Mouse (Mus musculus): Measurements from ENCODE around the gene Terf2ip. TPM values are rescaled to one million over a fixed set of nuclear protein-coding genes. Genes with fewer than 3 reads are reported as not detected.
A peak's percentile ranks its signal among the peaks of the same experiment; 100 is the strongest.

The Terf2ip gene
- polyA plus RNA-seq, 1 experiment from 2014 or later, result 64.6 TPM

GRCm38 (mm10) chr8:112034603-112035002, 23.4 kb downstream of the Terf2ip start:
- Histone ChIP-seq H3K4me1 (replicated peaks; ENCODE audit: control insufficient read depth, insufficient read depth, low read length) (no peaks in the 10 kb centered on the region), H3K9ac (replicated peaks; ENCODE audit: low read depth, low read length) (no peak overlapping the region), H3K27ac (ENCODE audit: low read length) (no peak overlapping the region), H3K4me3 (replicated peaks; ENCODE audit: low read length) (no peak overlapping the region), H3K9me3 (ENCODE audit: control insufficient read depth, low read length) (no peaks in the 10 kb centered on the region), H3K27me3 (replicated peaks; ENCODE audit: control insufficient read depth, insufficient read depth, low read length) (no peaks in the 10 kb centered on the region), H3K4me2 (ENCODE audit: low read length) (no peak overlapping the region), H3K36me3 (ENCODE audit: control insufficient read depth, insufficient read depth) (no peaks in the 10 kb centered on the region)
- WGBS, result 22% methylated on average over 8 of the region's 8 CpGs
- ATAC-seq, result no peak

DNA sequence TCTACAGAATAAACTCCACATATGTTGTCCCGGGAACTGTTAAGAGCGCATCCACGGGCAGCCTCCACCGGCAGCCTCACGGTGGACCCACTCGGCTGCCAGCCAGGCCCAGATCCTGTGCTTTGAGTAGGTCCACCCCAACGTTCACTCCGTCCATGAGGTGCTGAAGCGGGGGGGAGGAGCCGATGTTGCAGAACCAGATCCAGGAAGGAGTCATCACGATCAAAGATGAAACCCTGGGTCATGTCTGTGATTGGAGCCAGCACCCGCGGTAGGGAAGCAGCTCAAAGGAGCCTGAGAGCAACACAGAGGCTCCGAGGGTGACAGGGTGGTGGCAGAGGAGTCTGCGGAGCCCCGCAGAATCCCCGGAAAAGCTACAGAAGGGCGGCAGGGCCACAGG, 26.3 kb downstream of the Terf2ip start:
- no peak overlapping the region for H3K4me3 ChIP-seq (replicated peaks; ENCODE audit: low read length)
- no peak for ATAC-seq
- no peaks in the 10 kb centered on the region for H3K4me1 ChIP-seq (replicated peaks; ENCODE audit: control insufficient read depth, insufficient read depth, low read length)
- H3K36me3 ChIP-seq (ENCODE audit: control insufficient read depth, insufficient read depth), result no peaks in the 10 kb centered on the region
- H3K4me2 ChIP-seq (ENCODE audit: low read length), result no peak overlapping the region
- H3K9ac ChIP-seq (replicated peaks; ENCODE audit: low read depth, low read length), result no peak overlapping the region
- no peak overlapping the region for H3K27ac ChIP-seq (ENCODE audit: low read length)
- no peaks in the 10 kb centered on the region for H3K9me3 ChIP-seq (ENCODE audit: control insufficient read depth, low read length)
- H3K27me3 ChIP-seq (replicated peaks; ENCODE audit: control insufficient read depth, insufficient read depth, low read length), result no peaks in the 10 kb centered on the region
- WGBS, result 86% methylated on average over 18 of the region's 18 CpGs

GRCm38 (mm10) chr8:112045182-112045581, 34.0 kb downstream of the Terf2ip start:
- H3K9me3 ChIP-seq (ENCODE audit: control insufficient read depth, low read length), result no peaks in the 10 kb centered on the region
- no peaks in the 10 kb centered on the region for H3K4me1 ChIP-seq (replicated peaks; ENCODE audit: control insufficient read depth, insufficient read depth, low read length)
- H3K36me3 ChIP-seq (ENCODE audit: control insufficient read depth, insufficient read depth), result no peaks in the 10 kb centered on the region
- ATAC-seq, result no peak
- H3K4me3 ChIP-seq (replicated peaks; ENCODE audit: low read length), result no peak overlapping the region
- H3K27ac ChIP-seq (ENCODE audit: low read length), result no peak overlapping the region
- 82% methylated on average over 5 of the region's 5 CpGs for WGBS
- H3K4me2 ChIP-seq (ENCODE audit: low read length), result no peak overlapping the region
- H3K27me3 ChIP-seq (replicated peaks; ENCODE audit: control insufficient read depth, insufficient read depth, low read length), result no peaks in the 10 kb centered on the region
- no peak overlapping the region for H3K9ac ChIP-seq (replicated peaks; ENCODE audit: low read depth, low read length)

GRCm38 (mm10) chr8:112045896-112046295, 34.7 kb downstream of the Terf2ip start:
- H3K4me1 ChIP-seq (replicated peaks; ENCODE audit: control insufficient read depth, insufficient read depth, low read length), result no peaks in the 10 kb centered on the region
- H3K36me3 ChIP-seq (ENCODE audit: control insufficient read depth, insufficient read depth), result no peaks in the 10 kb centered on the region
- no peak overlapping the region for H3K4me2 ChIP-seq (ENCODE audit: low read length)
- no peaks in the 10 kb centered on the region for H3K27me3 ChIP-seq (replicated peaks; ENCODE audit: control insufficient read depth, insufficient read depth, low read length)
- no peak overlapping the region for H3K27ac ChIP-seq (ENCODE audit: low read length)
- WGBS, result 7% methylated on average over 7 of the region's 7 CpGs
- no peaks in the 10 kb centered on the region for H3K9me3 ChIP-seq (ENCODE audit: control insufficient read depth, low read length)
- no peak overlapping the region for H3K9ac ChIP-seq (replicated peaks; ENCODE audit: low read depth, low read length)
- peak; percentile 92 for ATAC-seq
- no peak overlapping the region for H3K4me3 ChIP-seq (replicated peaks; ENCODE audit: low read length)

- H3K9me3 ChIP-seq (ENCODE audit: control insufficient read depth, low read length), result no peaks in the 10 kb centered on the region
- WGBS, result 77% methylated on average over 6 of the region's 6 CpGs
- H3K4me3 ChIP-seq (replicated peaks; ENCODE audit: low read length), result no peak overlapping the region
- H3K27me3 ChIP-seq (replicated peaks; ENCODE audit: control insufficient read depth, insufficient read depth, low read length), result no peaks in the 10 kb centered on the region
- no peak for ATAC-seq
- H3K4me2 ChIP-seq (ENCODE audit: low read length), result no peak overlapping the region
- no peak overlapping the region for H3K27ac ChIP-seq (ENCODE audit: low read length)
- no peaks in the 10 kb centered on the region for H3K36me3 ChIP-seq (ENCODE audit: control insufficient read depth, insufficient read depth)
- H3K4me1 ChIP-seq (replicated peaks; ENCODE audit: control insufficient read depth, insufficient read depth, low read length), result no peaks in the 10 kb centered on the region
- H3K9ac ChIP-seq (replicated peaks; ENCODE audit: low read depth, low read length), result no peak overlapping the region
These were observed 37.1 kb downstream of the Terf2ip start for GRCm38 (mm10) chr8:112048293-112048692.

- H3K27ac ChIP-seq (ENCODE audit: low read length), result no peak overlapping the region
- no peak overlapping the region for H3K4me3 ChIP-seq (replicated peaks; ENCODE audit: low read length)
- no peaks in the 10 kb centered on the region for H3K27me3 ChIP-seq (replicated peaks; ENCODE audit: control insufficient read depth, insufficient read depth, low read length)
- no peaks in the 10 kb centered on the region for H3K9me3 ChIP-seq (ENCODE audit: control insufficient read depth, low read length)
- no peak overlapping the region for H3K9ac ChIP-seq (replicated peaks; ENCODE audit: low read depth, low read length)
- H3K36me3 ChIP-seq (ENCODE audit: control insufficient read depth, insufficient read depth), result no peaks in the 10 kb centered on the region
- H3K4me1 ChIP-seq (replicated peaks; ENCODE audit: control insufficient read depth, insufficient read depth, low read length), result no peaks in the 10 kb centered on the region
- ATAC-seq, result no peak
- WGBS, result 87% methylated on average over 6 of the region's 6 CpGs
- no peak overlapping the region for H3K4me2 ChIP-seq (ENCODE audit: low read length)
These were observed 38.8 kb downstream of the Terf2ip start for GRCm38 (mm10) chr8:112049984-112050383.

GRCm38 (mm10) chr8:112051537-112051936, 40.3 kb downstream of the Terf2ip start:
- 79% methylated on average over 9 of the region's 9 CpGs for WGBS

DNA sequence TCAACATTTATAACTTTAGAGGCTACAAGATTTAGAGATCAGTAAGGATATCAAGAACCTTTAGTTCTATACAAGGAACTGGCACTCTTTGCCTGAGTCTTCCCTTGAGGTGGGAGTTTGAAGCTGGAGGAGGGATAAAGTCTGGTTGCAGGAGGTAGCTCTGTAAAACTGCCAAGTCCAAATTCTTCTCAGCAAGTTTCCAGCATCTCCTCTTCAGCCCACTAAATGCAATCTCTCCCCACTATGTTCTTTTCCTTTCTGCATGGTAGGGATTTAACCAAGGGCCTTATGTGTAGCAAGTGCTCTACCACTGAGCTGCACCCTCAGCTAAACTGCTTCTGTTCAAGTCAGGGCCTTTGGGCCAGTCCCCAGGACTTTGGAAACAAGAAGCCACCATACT, 43.3 kb downstream of the Terf2ip start:
- no peak overlapping the region for H3K4me3 ChIP-seq (replicated peaks; ENCODE audit: low read length)
- H3K27me3 ChIP-seq (replicated peaks; ENCODE audit: control insufficient read depth, insufficient read depth, low read length), result no peaks in the 10 kb centered on the region
- H3K9ac ChIP-seq (replicated peaks; ENCODE audit: low read depth, low read length), result no peak overlapping the region
- no peak for ATAC-seq
- no peak overlapping the region for H3K4me2 ChIP-seq (ENCODE audit: low read length)
- no peak overlapping the region for H3K27ac ChIP-seq (ENCODE audit: low read length)
- no peaks in the 10 kb centered on the region for H3K9me3 ChIP-seq (ENCODE audit: control insufficient read depth, low read length)
- no peaks in the 10 kb centered on the region for H3K4me1 ChIP-seq (replicated peaks; ENCODE audit: control insufficient read depth, insufficient read depth, low read length)
- H3K36me3 ChIP-seq (ENCODE audit: control insufficient read depth, insufficient read depth), result no peaks in the 10 kb centered on the region

More at GRCm38 (mm10) chr8:112051537-112051936, 40.3 kb downstream of the Terf2ip start:
- ATAC-seq, result no peak
- no peak overlapping the region for H3K4me2 ChIP-seq (ENCODE audit: low read length)
- no peaks in the 10 kb centered on the region for H3K27me3 ChIP-seq (replicated peaks; ENCODE audit: control insufficient read depth, insufficient read depth, low read length)
- H3K4me3 ChIP-seq (replicated peaks; ENCODE audit: low read length), result no peak overlapping the region
- no peaks in the 10 kb centered on the region for H3K36me3 ChIP-seq (ENCODE audit: control insufficient read depth, insufficient read depth)
- no peaks in the 10 kb centered on the region for H3K4me1 ChIP-seq (replicated peaks; ENCODE audit: control insufficient read depth, insufficient read depth, low read length)
- H3K9ac ChIP-seq (replicated peaks; ENCODE audit: low read depth, low read length), result no peak overlapping the region
- H3K9me3 ChIP-seq (ENCODE audit: control insufficient read depth, low read length), result no peaks in the 10 kb centered on the region
- no peak overlapping the region for H3K27ac ChIP-seq (ENCODE audit: low read length)

DNA sequence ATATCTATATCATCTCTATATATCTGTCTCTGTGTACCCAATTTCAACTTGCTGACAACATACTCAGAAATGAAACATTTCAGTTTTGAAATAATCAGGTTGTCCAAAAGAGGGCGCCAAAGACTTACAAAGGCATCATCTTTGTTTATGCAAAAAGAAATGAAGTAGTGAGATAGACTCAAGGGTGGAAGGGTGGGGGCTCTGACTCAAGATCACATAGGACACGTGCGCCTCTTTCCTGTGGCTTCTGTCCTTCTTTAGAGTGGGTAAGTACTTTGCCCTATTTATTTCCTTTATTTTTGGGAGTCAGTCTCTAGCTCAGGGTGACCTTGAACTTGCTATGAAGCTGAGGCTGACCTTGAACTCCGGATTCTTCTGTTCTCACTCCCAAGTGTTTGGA, 50.2 kb downstream of the Terf2ip start:
- ATAC-seq, result peak; percentile 74
- Histone ChIP-seq H3K36me3 (ENCODE audit: control insufficient read depth, insufficient read depth) (no peaks in the 10 kb centered on the region), H3K27ac (ENCODE audit: low read length) (no peak overlapping the region), H3K9me3 (ENCODE audit: control insufficient read depth, low read length) (no peaks in the 10 kb centered on the region), H3K4me1 (replicated peaks; ENCODE audit: control insufficient read depth, insufficient read depth, low read length) (no peaks in the 10 kb centered on the region), H3K4me3 (replicated peaks; ENCODE audit: low read length) (no peak overlapping the region), H3K27me3 (replicated peaks; ENCODE audit: control insufficient read depth, insufficient read depth, low read length) (no peaks in the 10 kb centered on the region), H3K4me2 (ENCODE audit: low read length) (no peak overlapping the region), H3K9ac (replicated peaks; ENCODE audit: low read depth, low read length) (no peak overlapping the region)
- 34% methylated on average over 4 of the region's 4 CpGs for WGBS
